Mouse (Mus musculus): ENCODE results near the gene Nxph1.

The Nxph1 gene

GRCm38 (mm10) chr6:8970576-8970975 is 22.3 kb downstream of the Nxph1 start:
- WGBS: 69% methylated on average over 2 of the region's 2 CpGs

GRCm38 (mm10) chr6:8979237-8979871 is 31.1 kb downstream of the Nxph1 start:
- 67% methylated on average over 4 of the region's 4 CpGs for WGBS

GRCm38 (mm10) chr6:8996301-8996943 is 48.2 kb downstream of the Nxph1 start:
- 49% methylated on average over 12 of the region's 12 CpGs for WGBS

- 57% methylated on average over 2 of the region's 2 CpGs for WGBS
Observed at GRCm38 (mm10) chr6:8997326-8997725, 49.1 kb downstream of the Nxph1 start.

- WGBS: 47% methylated on average over 3 of the region's 3 CpGs
Observed at GRCm38 (mm10) chr6:9002686-9003085, 54.5 kb downstream of the Nxph1 start.

- WGBS: 81% methylated on average over 1 of the region's 1 CpGs
Observed at GRCm38 (mm10) chr6:9026631-9027030, 78.4 kb downstream of the Nxph1 start.

GRCm38 (mm10) chr6:9027146-9027545 is 78.9 kb downstream of the Nxph1 start:
- 51% methylated on average over 4 of the region's 4 CpGs for WGBS

- 89% methylated on average over 1 of the region's 1 CpGs for WGBS
Observed at GRCm38 (mm10) chr6:9028501-9028900, 80.3 kb downstream of the Nxph1 start.

- WGBS: 96% methylated on average over 1 of the region's 1 CpGs
Observed at GRCm38 (mm10) chr6:9039286-9039685, 91.1 kb downstream of the Nxph1 start.

GRCm38 (mm10) chr6:9040991-9041390 is 92.8 kb downstream of the Nxph1 start:
- WGBS: 47% methylated on average over 3 of the region's 3 CpGs

- WGBS: 35% methylated on average over 1 of the region's 1 CpGs
Observed at GRCm38 (mm10) chr6:9042391-9042790, 94.2 kb downstream of the Nxph1 start.

- WGBS: 62% methylated on average over 2 of the region's 2 CpGs
Observed at GRCm38 (mm10) chr6:9046815-9047214, 98.6 kb downstream of the Nxph1 start.

- 89% methylated on average over 4 of the region's 4 CpGs for WGBS
Observed at GRCm38 (mm10) chr6:9061261-9062105, 113.3 kb downstream of the Nxph1 start.

- 52% methylated on average over 3 of the region's 3 CpGs for WGBS
Observed at GRCm38 (mm10) chr6:9066435-9066834, 118.2 kb downstream of the Nxph1 start.

- 72% methylated on average over 7 of the region's 7 CpGs for WGBS
Observed at GRCm38 (mm10) chr6:9069913-9070312, 121.7 kb downstream of the Nxph1 start.

GRCm38 (mm10) chr6:9076463-9076862 is 128.2 kb downstream of the Nxph1 start:
- WGBS: 64% methylated on average over 2 of the region's 2 CpGs

- WGBS: 28% methylated on average over 4 of the region's 4 CpGs
Observed at GRCm38 (mm10) chr6:9077793-9078689, 129.8 kb downstream of the Nxph1 start.

- 77% methylated on average over 3 of the region's 3 CpGs for WGBS
Observed at GRCm38 (mm10) chr6:9083851-9084250, 135.6 kb downstream of the Nxph1 start.

- WGBS: 69% methylated on average over 2 of the region's 2 CpGs
Observed at GRCm38 (mm10) chr6:9097345-9097744, 149.1 kb downstream of the Nxph1 start.

GRCm38 (mm10) chr6:9119136-9119535 is 170.9 kb downstream of the Nxph1 start:
- 82% methylated on average over 2 of the region's 2 CpGs for WGBS

GRCm38 (mm10) chr6:9124321-9124914 is 176.2 kb downstream of the Nxph1 start:
- WGBS: 83% methylated on average over 12 of the region's 12 CpGs

All from cerebral cortex, adult 2 months (tissue).